Mouse (Mus musculus) brain, embryonic 14.5 days (tissue): ENCODE measurements around the gene Wdsub1.

Experiments
- CTCF ChIP-seq: fragments of 200-500 bp; IDR thresholded peaks from 2 replicates; pipeline ENCODE4 v1.5.1; 2012; ENCODE audit warnings: inconsistent platforms, mild to moderate bottlenecking, moderate library complexity, borderline replicate concordance; ENCODE audit not compliant: insufficient read depth, insufficient read length; ENCODE audit errors: extremely low read depth
- POLR2A ChIP-seq: fragments of 200-500 bp; IDR thresholded peaks from 2 replicates; pipeline ENCODE4 v1.6.1; 2012; ENCODE audit warnings: mild to moderate bottlenecking, inconsistent platforms, borderline replicate concordance; ENCODE audit not compliant: poor library complexity, insufficient read depth, insufficient read length, severe bottlenecking; ENCODE audit errors: extremely low read depth

DNA sequence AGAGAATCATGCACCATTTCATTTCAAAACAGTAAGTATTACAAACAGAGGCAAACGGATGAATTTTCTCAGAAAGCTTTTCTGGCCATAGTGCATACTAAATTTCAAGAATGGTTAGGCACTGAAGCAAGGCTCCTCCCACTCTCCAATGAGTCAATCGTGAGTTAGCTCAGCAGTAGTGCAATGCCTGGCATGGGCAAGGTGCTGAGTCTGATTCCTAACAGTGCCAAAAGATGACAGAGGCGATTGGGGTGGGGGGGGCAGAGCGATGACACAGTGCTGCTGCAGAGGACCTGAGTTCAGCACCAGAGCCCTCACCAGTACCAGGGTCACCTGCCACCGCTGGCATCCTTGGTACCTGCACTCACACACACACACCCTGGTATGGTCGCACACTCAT lies 11.9 kb downstream of the Wdsub1 start:
- TF ChIP-seq POLR2A, result no peak
- TF ChIP-seq CTCF, result no peak
